Mouse (Mus musculus): ENCODE measurements around the gene Spin2e. TPM values are rescaled to one million over a fixed set of nuclear protein-coding genes. Genes with fewer than 3 reads are reported as not detected.
"Not testable (repeated sequence)": the region's sequence is repeated elsewhere in the genome, so short reads cannot be mapped to it uniquely, and the experiment has no call there.

Gene Spin2e
- not detected in 2 replicates for polyA plus RNA-seq (2015; fragmentation: Nextera tagmentation; extraction: Ambion mirVana)

- not testable (repeated sequence) for H3K9me3 ChIP-seq; H3K4me1 ChIP-seq; H3K9ac ChIP-seq; H3K4me3 ChIP-seq; H3K36me3 ChIP-seq; H3K27ac ChIP-seq; H3K27me3 ChIP-seq; ATAC-seq (ENCODE audit: low FRiP score, low read depth); H3K4me2 ChIP-seq (replicated peaks)
- 63% methylated on average over 2 of the region's 2 CpGs for WGBS
These were observed at the start of gene Spin2e for GRCm38 (mm10) chrX:31618820-31619219. Gene Spin2e, minus strand, starts transcription at chrX:31618920.

DNA sequence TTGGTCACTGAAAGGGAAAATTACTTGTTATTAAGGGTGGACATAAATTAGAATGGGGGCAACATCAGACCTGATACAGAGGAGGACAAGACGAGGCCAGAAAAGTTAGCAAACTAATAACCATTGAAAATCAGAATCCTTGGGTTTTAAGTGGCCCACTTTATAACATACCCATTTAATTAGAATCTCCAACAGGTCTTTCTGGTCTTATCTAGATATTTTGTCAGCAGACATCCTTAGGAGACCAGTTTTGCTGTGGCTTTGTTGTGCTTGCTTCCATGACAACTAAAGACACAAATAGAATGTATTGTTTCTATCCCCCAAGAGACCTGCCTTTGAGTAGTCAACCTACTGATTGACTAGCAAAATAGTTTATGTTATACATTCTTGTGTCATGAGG, 44.5 kb downstream of the Spin2e start, which contains the start of gene Gm21883:
TSS of gene Gm21883 (minus strand) at position 101 of the 400 bp plus-strand sequence.
- ATAC-seq (ENCODE audit: low FRiP score, low read depth); H3K4me3 ChIP-seq; H3K9ac ChIP-seq; H3K27ac ChIP-seq; H3K9me3 ChIP-seq; H3K4me2 ChIP-seq (replicated peaks); H3K4me1 ChIP-seq; H3K36me3 ChIP-seq; H3K27me3 ChIP-seq: not testable (repeated sequence)
- WGBS, result no CpG with 5 or more reads among the region's 1 CpGs

Other genes starting within 250 kb of the Spin2e start
- not detected in 2 replicates for gene Btbd35f19, start 235.0 kb downstream of the Spin2e start, polyA plus RNA-seq (2015; fragmentation: Nextera tagmentation; extraction: Ambion mirVana)
- gene Gm21883, start 44.6 kb downstream of the Spin2e start, polyA plus RNA-seq (2015; fragmentation: Nextera tagmentation; extraction: Ambion mirVana), result not detected in 2 replicates
- gene Btbd35f25, start 98.2 kb upstream of the Spin2e start, polyA plus RNA-seq (2015; fragmentation: Nextera tagmentation; extraction: Ambion mirVana), result not detected in 2 replicates